Mouse (Mus musculus): ENCODE data around the gene Prr36. TPM values are rescaled to one million over a fixed set of nuclear protein-coding genes. Genes with fewer than 3 reads are reported as not detected.
"Not testable (repeated sequence)": the region's sequence is repeated elsewhere in the genome, so short reads cannot be mapped to it uniquely, and the experiment has no call there.

Prr36 gene
- polyA plus RNA-seq, 1 experiment from 2014 or later, result 2.7 TPM

- 46% methylated on average over 4 of the region's 4 CpGs for WGBS
- peak overlapping the region; percentile 80 for H3K9ac ChIP-seq (ENCODE audit: low read length)
- H3K9me3 ChIP-seq (replicated peaks; ENCODE audit: control insufficient read depth, low read length), result no peaks in the 10 kb centered on the region
- peaks cover 9% of the 10 kb centered on the region for H3K36me3 ChIP-seq (ENCODE audit: control insufficient read depth, insufficient read depth, low read length)
- H3K4me3 ChIP-seq (replicated peaks; ENCODE audit: low read length), result no peak overlapping the region
- H3K4me2 ChIP-seq (ENCODE audit: low read depth, low read length), result no peak overlapping the region
- no peak for ATAC-seq (ENCODE audit: insufficient read depth, low FRiP score)
- H3K27me3 ChIP-seq (ENCODE audit: control insufficient read depth, insufficient read depth, low read length), result no peaks in the 10 kb centered on the region
- peak overlapping the region; percentile 78 for H3K27ac ChIP-seq (ENCODE audit: low read length)
- H3K4me1 ChIP-seq (ENCODE audit: control insufficient read depth, insufficient read depth, low read length), result peaks cover 26% of the 10 kb centered on the region
Observed at GRCm38 (mm10) chr8:4256911-4257310, 39.7 kb upstream of the Prr36 start.

- WGBS, result 81% methylated on average over 7 of the region's 7 CpGs
- peaks cover 26% of the 10 kb centered on the region for H3K4me1 ChIP-seq (ENCODE audit: control insufficient read depth, insufficient read depth, low read length)
- not testable (repeated sequence) for ATAC-seq (ENCODE audit: insufficient read depth, low FRiP score)
Observed at GRCm38 (mm10) chr8:4255471-4255870, 38.2 kb upstream of the Prr36 start.

GRCm38 (mm10) chr8:4254001-4254400 is 36.7 kb upstream of the Prr36 start:
- Histone ChIP-seq H3K4me2 (ENCODE audit: low read depth, low read length) (peak overlapping the region; percentile 81), H3K27ac (ENCODE audit: low read length) (peak overlapping the region; percentile 91), H3K36me3 (ENCODE audit: control insufficient read depth, insufficient read depth, low read length) (peaks cover 5% of the 10 kb centered on the region), H3K27me3 (ENCODE audit: control insufficient read depth, insufficient read depth, low read length) (no peaks in the 10 kb centered on the region), H3K9me3 (replicated peaks; ENCODE audit: control insufficient read depth, low read length) (no peaks in the 10 kb centered on the region), H3K4me3 (replicated peaks; ENCODE audit: low read length) (peak overlapping the region; percentile 93), H3K9ac (ENCODE audit: low read length) (0 out of 2 replicates have a peak overlapping the region, but pooled peaks have one; percentile 46), H3K4me1 (ENCODE audit: control insufficient read depth, insufficient read depth, low read length) (peaks cover 19% of the 10 kb centered on the region)
- ATAC-seq (ENCODE audit: insufficient read depth, low FRiP score), result no peak
- WGBS, result 61% methylated on average over 6 of the region's 6 CpGs

More at GRCm38 (mm10) chr8:4255471-4255870, 38.2 kb upstream of the Prr36 start:
- H3K9me3 ChIP-seq (replicated peaks; ENCODE audit: control insufficient read depth, low read length); H3K36me3 ChIP-seq (ENCODE audit: control insufficient read depth, insufficient read depth, low read length); H3K27me3 ChIP-seq (ENCODE audit: control insufficient read depth, insufficient read depth, low read length); H3K27ac ChIP-seq (ENCODE audit: low read length); H3K9ac ChIP-seq (ENCODE audit: low read length); H3K4me3 ChIP-seq (replicated peaks; ENCODE audit: low read length); H3K4me2 ChIP-seq (ENCODE audit: low read depth, low read length): not testable (repeated sequence)

- ATAC-seq (ENCODE audit: insufficient read depth, low FRiP score), result peak; percentile 92
- Histone ChIP-seq H3K27me3 (ENCODE audit: control insufficient read depth, insufficient read depth, low read length) (no peaks in the 10 kb centered on the region), H3K9ac (ENCODE audit: low read length) (peak within 1 kb of the TSS; percentile 96), H3K27ac (ENCODE audit: low read length) (peak within 1 kb of the TSS; percentile 91), H3K4me2 (ENCODE audit: low read depth, low read length) (peak within 1 kb of the TSS; percentile 81), H3K4me3 (replicated peaks; ENCODE audit: low read length) (peak within 1 kb of the TSS; percentile 93), H3K9me3 (replicated peaks; ENCODE audit: control insufficient read depth, low read length) (no peaks in the 10 kb centered on the region), H3K36me3 (ENCODE audit: control insufficient read depth, insufficient read depth, low read length) (peaks cover 5% of the 10 kb centered on the region), H3K4me1 (ENCODE audit: control insufficient read depth, insufficient read depth, low read length) (peaks cover 18% of the 10 kb centered on the region)
- under 1% methylated on average over 69 of the region's 69 CpGs for WGBS
Observed at GRCm38 (mm10) chr8:4252934-4253841, 35.9 kb upstream of the Prr36 start, which contains the start of gene Snapc2. Gene Snapc2 (plus strand): TSS chr8:4253080.

GRCm38 (mm10) chr8:4252116-4252760 is 35.0 kb upstream of the Prr36 start:
- Histone ChIP-seq H3K36me3 (ENCODE audit: control insufficient read depth, insufficient read depth, low read length) (peaks cover 5% of the 10 kb centered on the region), H3K4me2 (ENCODE audit: low read depth, low read length) (peak overlapping the region; percentile 81), H3K4me3 (replicated peaks; ENCODE audit: low read length) (peak overlapping the region; percentile 93), H3K9me3 (replicated peaks; ENCODE audit: control insufficient read depth, low read length) (no peaks in the 10 kb centered on the region), H3K27ac (ENCODE audit: low read length) (peak overlapping the region; percentile 58; the same call in 1 of the 2 replicates), H3K27me3 (ENCODE audit: control insufficient read depth, insufficient read depth, low read length) (no peaks in the 10 kb centered on the region), H3K9ac (ENCODE audit: low read length) (peak overlapping the region; percentile 96), H3K4me1 (ENCODE audit: control insufficient read depth, insufficient read depth, low read length) (peaks cover 12% of the 10 kb centered on the region)
- WGBS, result 40% methylated on average over 8 of the region's 8 CpGs
- no peak for ATAC-seq (ENCODE audit: insufficient read depth, low FRiP score)

GRCm38 (mm10) chr8:4250306-4250970 is 33.2 kb upstream of the Prr36 start:
- no peak overlapping the region for H3K4me2 ChIP-seq (ENCODE audit: low read depth, low read length)
- H3K9ac ChIP-seq (ENCODE audit: low read length), result no peak overlapping the region
- H3K4me1 ChIP-seq (ENCODE audit: control insufficient read depth, insufficient read depth, low read length), result peaks cover 12% of the 10 kb centered on the region
- peak; percentile 33; the same call in 1 of the 2 replicates for ATAC-seq (ENCODE audit: insufficient read depth, low FRiP score)
- peaks cover 12% of the 10 kb centered on the region; the same call in 1 of the 2 replicates for H3K36me3 ChIP-seq (ENCODE audit: control insufficient read depth, insufficient read depth, low read length)
- 39% methylated on average over 26 of the region's 26 CpGs for WGBS
- no peak overlapping the region for H3K4me3 ChIP-seq (replicated peaks; ENCODE audit: low read length)
- H3K27ac ChIP-seq (ENCODE audit: low read length), result no peak overlapping the region
- H3K27me3 ChIP-seq (ENCODE audit: control insufficient read depth, insufficient read depth, low read length), result no peaks in the 10 kb centered on the region
- H3K9me3 ChIP-seq (replicated peaks; ENCODE audit: control insufficient read depth, low read length), result no peaks in the 10 kb centered on the region

GRCm38 (mm10) chr8:4249213-4249612 is 32.0 kb upstream of the Prr36 start:
- Histone ChIP-seq H3K36me3 (ENCODE audit: control insufficient read depth, insufficient read depth, low read length) (peaks cover 20% of the 10 kb centered on the region; the same call in 1 of the 2 replicates), H3K27ac (ENCODE audit: low read length) (no peak overlapping the region), H3K9me3 (replicated peaks; ENCODE audit: control insufficient read depth, low read length) (no peaks in the 10 kb centered on the region), H3K4me1 (ENCODE audit: control insufficient read depth, insufficient read depth, low read length) (peaks cover 11% of the 10 kb centered on the region), H3K4me2 (ENCODE audit: low read depth, low read length) (no peak overlapping the region), H3K27me3 (ENCODE audit: control insufficient read depth, insufficient read depth, low read length) (no peaks in the 10 kb centered on the region), H3K4me3 (replicated peaks; ENCODE audit: low read length) (no peak overlapping the region), H3K9ac (ENCODE audit: low read length) (no peak overlapping the region; the same call in 1 of the 2 replicates)
- WGBS, result 24% methylated on average over 29 of the region's 29 CpGs
- ATAC-seq (ENCODE audit: insufficient read depth, low FRiP score), result no peak

GRCm38 (mm10) chr8:4247951-4248540 is 30.8 kb upstream of the Prr36 start, which contains the start of gene Tgfbr3l:
Gene Tgfbr3l (plus strand): TSS chr8:4248214.
- peaks cover 4% of the 10 kb centered on the region for H3K4me1 ChIP-seq (ENCODE audit: control insufficient read depth, insufficient read depth, low read length)
- H3K9me3 ChIP-seq (replicated peaks; ENCODE audit: control insufficient read depth, low read length), result no peaks in the 10 kb centered on the region
- no peaks in the 10 kb centered on the region for H3K27me3 ChIP-seq (ENCODE audit: control insufficient read depth, insufficient read depth, low read length)
- 74% methylated on average over 15 of the region's 15 CpGs for WGBS
- ATAC-seq (ENCODE audit: insufficient read depth, low FRiP score), result no peak
- H3K4me2 ChIP-seq (ENCODE audit: low read depth, low read length), result no peak within 1 kb of the TSS
- H3K4me3 ChIP-seq (replicated peaks; ENCODE audit: low read length), result no peak within 1 kb of the TSS
- no peak within 1 kb of the TSS; the same call in 1 of the 2 replicates for H3K9ac ChIP-seq (ENCODE audit: low read length)
- H3K36me3 ChIP-seq (ENCODE audit: control insufficient read depth, insufficient read depth, low read length), result peaks cover 28% of the 10 kb centered on the region
- no peak within 1 kb of the TSS for H3K27ac ChIP-seq (ENCODE audit: low read length)

Measured in stomach, embryonic 16.5 days (tissue).